Mouse (Mus musculus) erythroblast, embryonic 14.5 days (primary cell): ENCODE data around the gene Rsl24d1.

Experiments
- GATA1 ChIP-seq: IDR thresholded peaks from 2 replicates; pipeline ENCODE4 v1.6.1; 2012; ENCODE audit warnings: low read length, inconsistent platforms, mixed read lengths
- TAL1 ChIP-seq: IDR thresholded peaks from 3 replicates; pipeline ENCODE4 v1.6.1; 2012; ENCODE audit warnings: low read length, inconsistent platforms, mixed read lengths

GRCm38 (mm10) chr9:73082291-73083000 is 30.8 kb upstream of the Rsl24d1 start:
- TF ChIP-seq TAL1 (no peak), GATA1 (no peak)
